Mouse (Mus musculus): ENCODE measurements at regions not wholly inside any gene's neighbourhood (a gene's known extent, or its start where the extent isn't known, plus 50 kb on each side); places are given as distances from the start of the nearest gene placed in this dataset.
"Not testable (repeated sequence)": the region's sequence is repeated elsewhere in the genome, so short reads cannot be mapped to it uniquely, and the experiment has no call there.

- no peaks in the 10 kb centered on the region for H3K27me3 ChIP-seq (ENCODE audit: insufficient read depth, low read length)
- no peak overlapping the region for H3K4me2 ChIP-seq (ENCODE audit: low read depth, low read length, poor library complexity, severe bottlenecking)
- no peaks in the 10 kb centered on the region for H3K4me1 ChIP-seq (ENCODE audit: insufficient read depth, low read length)
- H3K4me3 ChIP-seq (ENCODE audit: low read depth, low read length) = no peak overlapping the region
- no peaks in the 10 kb centered on the region for H3K36me3 ChIP-seq (ENCODE audit: insufficient read depth, low read length)
- H3K9ac ChIP-seq (replicated peaks; ENCODE audit: low read length, poor library complexity, severe bottlenecking) = no peak overlapping the region
- H3K27ac ChIP-seq (ENCODE audit: low read depth, low read length) = no peak overlapping the region
- TF ChIP-seq CTCF (IDR thresholded peaks at IDR 0.05) = no peak
- H3K9me3 ChIP-seq (ENCODE audit: low read length) = no peaks in the 10 kb centered on the region
- no peak for DNase-seq (ENCODE audit: low spot score)
- no peak for ATAC-seq (ENCODE audit: low FRiP score)
- WGBS = 83% methylated on average over 3 of the region's 3 CpGs
Measured at GRCm38 (mm10) chr13:42000966-42001365, 50.9 kb upstream of the Hivep1 start.

- DNase-seq (ENCODE audit: low spot score) (no peak), ATAC-seq (ENCODE audit: low FRiP score) (peak; percentile 34; the same call in 1 of the 2 replicates)
- no peaks in the 10 kb centered on the region for H3K36me3 ChIP-seq (ENCODE audit: insufficient read depth, low read length)
- H3K4me3 ChIP-seq (ENCODE audit: low read depth, low read length) = no peak overlapping the region
- no peak overlapping the region for H3K27ac ChIP-seq (ENCODE audit: low read depth, low read length)
- no peak overlapping the region for H3K4me2 ChIP-seq (ENCODE audit: low read depth, low read length, poor library complexity, severe bottlenecking)
- no peaks in the 10 kb centered on the region for H3K9me3 ChIP-seq (ENCODE audit: low read length)
- TF ChIP-seq CTCF (IDR thresholded peaks at IDR 0.05) = no peak
- no peak overlapping the region for H3K9ac ChIP-seq (replicated peaks; ENCODE audit: low read length, poor library complexity, severe bottlenecking)
- H3K27me3 ChIP-seq (ENCODE audit: insufficient read depth, low read length) = no peaks in the 10 kb centered on the region
- WGBS = 46% methylated on average over 9 of the region's 9 CpGs
- no peaks in the 10 kb centered on the region for H3K4me1 ChIP-seq (ENCODE audit: insufficient read depth, low read length)
Measured at GRCm38 (mm10) chr13:41997883-41998282, 53.9 kb upstream of the Hivep1 start.

GRCm38 (mm10) chr13:41994126-41994525 is 57.7 kb upstream of the Hivep1 start:
- TF ChIP-seq CTCF (IDR thresholded peaks at IDR 0.05) = no peak
- no peak for DNase-seq (ENCODE audit: low spot score)
- H3K9ac ChIP-seq (replicated peaks; ENCODE audit: low read length, poor library complexity, severe bottlenecking) = no peak overlapping the region
- WGBS = 55% methylated on average over 3 of the region's 3 CpGs
- H3K27ac ChIP-seq (ENCODE audit: low read depth, low read length) = no peak overlapping the region
- no peak overlapping the region for H3K4me2 ChIP-seq (ENCODE audit: low read depth, low read length, poor library complexity, severe bottlenecking)
- H3K9me3 ChIP-seq (ENCODE audit: low read length) = no peaks in the 10 kb centered on the region
- ATAC-seq (ENCODE audit: low FRiP score) = no peak
- H3K36me3 ChIP-seq (ENCODE audit: insufficient read depth, low read length) = no peaks in the 10 kb centered on the region
- H3K4me3 ChIP-seq (ENCODE audit: low read depth, low read length) = no peak overlapping the region
- no peaks in the 10 kb centered on the region for H3K27me3 ChIP-seq (ENCODE audit: insufficient read depth, low read length)
- no peaks in the 10 kb centered on the region for H3K4me1 ChIP-seq (ENCODE audit: insufficient read depth, low read length)

GRCm38 (mm10) chr13:41975918-41976317 is 75.9 kb upstream of the Hivep1 start:
- Histone ChIP-seq H3K27ac (ENCODE audit: low read depth, low read length) (no peak overlapping the region), H3K9me3 (ENCODE audit: low read length) (no peaks in the 10 kb centered on the region), H3K4me2 (ENCODE audit: low read depth, low read length, poor library complexity, severe bottlenecking) (no peak overlapping the region), H3K9ac (replicated peaks; ENCODE audit: low read length, poor library complexity, severe bottlenecking) (no peak overlapping the region), H3K27me3 (ENCODE audit: insufficient read depth, low read length) (no peaks in the 10 kb centered on the region), H3K36me3 (ENCODE audit: insufficient read depth, low read length) (no peaks in the 10 kb centered on the region), H3K4me3 (ENCODE audit: low read depth, low read length) (no peak overlapping the region), H3K4me1 (ENCODE audit: insufficient read depth, low read length) (no peaks in the 10 kb centered on the region)
- DNase-seq (ENCODE audit: low spot score) = no peak
- WGBS = 75% methylated on average over 3 of the region's 3 CpGs
- no peak for ATAC-seq (ENCODE audit: low FRiP score)
- TF ChIP-seq CTCF (IDR thresholded peaks at IDR 0.05) = no peak

- ATAC-seq (ENCODE audit: low FRiP score) (no peak), DNase-seq (ENCODE audit: low spot score) (no peak)
- WGBS = 78% methylated on average over 3 of the region's 3 CpGs
- no peak for TF ChIP-seq CTCF (IDR thresholded peaks at IDR 0.05)
- H3K4me2 ChIP-seq (ENCODE audit: low read depth, low read length, poor library complexity, severe bottlenecking) = no peak overlapping the region
- H3K27me3 ChIP-seq (ENCODE audit: insufficient read depth, low read length) = no peaks in the 10 kb centered on the region
- H3K4me3 ChIP-seq (ENCODE audit: low read depth, low read length) = no peak overlapping the region
- no peak overlapping the region for H3K27ac ChIP-seq (ENCODE audit: low read depth, low read length)
- no peaks in the 10 kb centered on the region for H3K9me3 ChIP-seq (ENCODE audit: low read length)
- no peak overlapping the region for H3K9ac ChIP-seq (replicated peaks; ENCODE audit: low read length, poor library complexity, severe bottlenecking)
- H3K36me3 ChIP-seq (ENCODE audit: insufficient read depth, low read length) = no peaks in the 10 kb centered on the region
- H3K4me1 ChIP-seq (ENCODE audit: insufficient read depth, low read length) = no peaks in the 10 kb centered on the region
Measured at GRCm38 (mm10) chr13:41962915-41963314, 88.9 kb upstream of the Hivep1 start.

GRCm38 (mm10) chr13:41960960-41961359 is 90.9 kb upstream of the Hivep1 start:
- not testable (repeated sequence) for H3K27me3 ChIP-seq (ENCODE audit: insufficient read depth, low read length); H3K36me3 ChIP-seq (ENCODE audit: insufficient read depth, low read length); H3K9me3 ChIP-seq (ENCODE audit: low read length); H3K9ac ChIP-seq (replicated peaks; ENCODE audit: low read length, poor library complexity, severe bottlenecking); H3K27ac ChIP-seq (ENCODE audit: low read depth, low read length); H3K4me2 ChIP-seq (ENCODE audit: low read depth, low read length, poor library complexity, severe bottlenecking); DNase-seq (ENCODE audit: low spot score); ATAC-seq (ENCODE audit: low FRiP score); H3K4me1 ChIP-seq (ENCODE audit: insufficient read depth, low read length); H3K4me3 ChIP-seq (ENCODE audit: low read depth, low read length)
- 92% methylated on average over 3 of the region's 3 CpGs for WGBS
